Mouse (Mus musculus) embryonic facial prominence, embryonic 12.5 days (tissue): ENCODE data around the gene Ephb2. TPM values are rescaled to one million over a fixed set of nuclear protein-coding genes. Genes with fewer than 3 reads are reported as not detected.
A peak's percentile ranks its signal among the peaks of the same experiment; 100 is the strongest.

Experiments
- ATAC-seq: fragments of 200-750 bp; cut with Nextera tagmentation; 2 replicates; pipeline ENCODE4 v1.8.0; 2017; ENCODE audit not compliant: insufficient number of reproducible peaks, insufficient read depth, low FRiP score, low TSS enrichment
- H3K27ac ChIP-seq: fragments of 300-500 bp; sonication (generic); 2 replicates; pipeline ENCODE4 v1.5.1; 2016; ENCODE audit warnings: mild to moderate bottlenecking
- H3K27me3 ChIP-seq: fragments of 300-500 bp; sonication (generic); 2 replicates; pipeline ENCODE4 v1.6.1; 2016; ENCODE audit warnings: mild to moderate bottlenecking, moderate library complexity
- H3K36me3 ChIP-seq: fragments of 300-500 bp; sonication (generic); 2 replicates; pipeline ENCODE4 v1.6.1; 2016; ENCODE audit warnings: mild to moderate bottlenecking
- H3K4me1 ChIP-seq: fragments of 300-500 bp; sonication (generic); 2 replicates; pipeline ENCODE4 v1.6.1; 2016
- H3K4me2 ChIP-seq: fragments of 300-500 bp; sonication (generic); replicated peaks from 2 replicates; pipeline ENCODE4 v1.6.1; 2016; ENCODE audit warnings: mild to moderate bottlenecking, moderate library complexity
- H3K4me3 ChIP-seq: fragments of 300-500 bp; sonication (generic); 2 replicates; pipeline ENCODE4 v1.5.1; 2016; ENCODE audit warnings: mild to moderate bottlenecking
- H3K9ac ChIP-seq: fragments of 300-500 bp; sonication (generic); 2 replicates; pipeline ENCODE4 v1.6.1; 2016; ENCODE audit warnings: mild to moderate bottlenecking, moderate library complexity
- H3K9me3 ChIP-seq: fragments of 300-500 bp; sonication (generic); 2 replicates; pipeline ENCODE4 v1.6.1; 2016; ENCODE audit warnings: mild to moderate bottlenecking, moderate library complexity
- WGBS: fragments of 180-500 bp; shearing (Covaris S2); methylation state at CpG from one replicate; pipeline ENCODE4 v1.1.7; 2016; 5-methylcytosine and 5-hydroxymethylcytosine counted together
- polyA plus RNA-seq: library from polyadenylated mRNA; unstranded; fragments of >200 nt; fragmentation: Nextera tagmentation; extraction: Ambion mirVana; gene quantifications from 2 replicates; pipeline ENCODE4 v1.2.1, GENCODE M21; 2016

Ephb2 gene
- polyA plus RNA-seq, 1 experiment from 2014 or later = 17.1 TPM

DNA sequence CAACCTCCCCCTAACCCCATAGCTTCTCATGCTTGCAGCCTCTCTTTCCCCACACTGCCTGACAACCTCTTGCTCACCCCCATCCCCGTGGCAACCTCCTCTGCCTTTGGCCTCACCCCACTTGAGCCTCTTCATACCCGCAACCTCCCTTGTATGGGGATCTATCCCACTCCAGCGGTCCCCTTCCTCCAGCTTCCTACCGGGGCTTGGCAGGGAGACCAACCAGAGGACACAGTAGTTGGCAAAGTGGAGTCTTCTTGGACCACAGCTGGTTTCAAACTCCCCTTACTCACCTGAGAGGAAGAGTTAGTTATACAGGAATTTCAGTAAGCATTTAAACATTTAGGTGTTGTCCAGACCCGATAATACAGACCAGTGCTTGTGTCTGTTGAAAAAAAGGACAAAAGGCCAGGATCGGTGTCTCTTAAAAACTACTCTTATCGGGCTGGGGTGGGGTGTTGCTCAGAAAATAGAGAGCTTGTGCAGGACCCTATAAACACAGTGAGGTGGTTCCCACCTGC, 197.5 kb downstream of the Ephb2 start:
- WGBS = 29% methylated on average over 7 of the region's 7 CpGs
- no peak overlapping the region for H3K27ac ChIP-seq
- H3K4me2 ChIP-seq = peak overlapping the region; percentile 93

DNA sequence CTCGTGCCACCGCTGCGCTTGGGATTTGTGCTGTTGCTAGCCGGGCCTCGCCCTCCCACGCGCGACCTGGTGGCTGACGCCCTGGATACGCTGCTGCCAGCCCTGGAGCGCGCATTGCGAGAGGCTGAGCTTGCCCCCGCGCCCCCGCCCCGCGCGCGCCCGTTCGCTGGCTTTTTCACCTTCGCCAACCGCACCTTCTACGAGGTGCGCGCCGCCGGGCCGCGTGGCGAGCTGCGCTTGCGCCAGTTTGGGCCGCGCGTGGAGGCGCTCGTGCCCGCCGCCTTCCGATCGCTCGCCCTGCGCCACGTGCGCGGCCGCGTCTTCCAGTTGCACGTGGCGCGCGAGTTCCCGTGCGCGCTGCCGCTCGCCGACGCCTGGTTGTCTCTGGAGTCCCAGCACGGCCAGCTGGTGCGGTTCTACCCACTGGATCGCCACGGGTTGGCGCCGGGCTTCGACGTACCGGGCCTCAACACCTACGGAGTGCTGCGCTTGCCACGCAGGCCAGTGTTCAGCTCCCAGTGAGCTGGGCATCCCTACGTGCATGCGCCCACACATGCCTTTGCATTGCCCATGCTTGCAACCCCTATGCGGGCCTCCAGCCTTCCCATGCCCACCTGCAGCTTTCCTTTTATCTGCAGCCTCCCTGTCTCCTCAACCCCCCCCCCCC, 198.1 kb downstream of the Ephb2 start:
- Histone ChIP-seq H3K36me3 (no peaks in the 10 kb centered on the region), H3K9ac (peak overlapping the region; percentile 53), H3K9me3 (no peaks in the 10 kb centered on the region), H3K4me1 (peaks cover 17% of the 10 kb centered on the region), H3K4me2 (peak overlapping the region; percentile 93), H3K27ac (no peak overlapping the region), H3K27me3 (peaks cover 45% of the 10 kb centered on the region), H3K4me3 (peak overlapping the region; percentile 56)
- WGBS = 4% methylated on average over 71 of the region's 76 CpGs
- ATAC-seq = peak; percentile 39; the same call in 1 of the 2 replicates

More for the DNA sequence above, 197.5 kb downstream of the Ephb2 start:
- Histone ChIP-seq H3K36me3 (no peaks in the 10 kb centered on the region), H3K4me3 (peak overlapping the region; percentile 56), H3K9me3 (no peaks in the 10 kb centered on the region), H3K9ac (peak overlapping the region; percentile 53; the same call in 1 of the 2 replicates), H3K27me3 (peaks cover 42% of the 10 kb centered on the region), H3K4me1 (peaks cover 17% of the 10 kb centered on the region)
- ATAC-seq = no peak

DNA sequence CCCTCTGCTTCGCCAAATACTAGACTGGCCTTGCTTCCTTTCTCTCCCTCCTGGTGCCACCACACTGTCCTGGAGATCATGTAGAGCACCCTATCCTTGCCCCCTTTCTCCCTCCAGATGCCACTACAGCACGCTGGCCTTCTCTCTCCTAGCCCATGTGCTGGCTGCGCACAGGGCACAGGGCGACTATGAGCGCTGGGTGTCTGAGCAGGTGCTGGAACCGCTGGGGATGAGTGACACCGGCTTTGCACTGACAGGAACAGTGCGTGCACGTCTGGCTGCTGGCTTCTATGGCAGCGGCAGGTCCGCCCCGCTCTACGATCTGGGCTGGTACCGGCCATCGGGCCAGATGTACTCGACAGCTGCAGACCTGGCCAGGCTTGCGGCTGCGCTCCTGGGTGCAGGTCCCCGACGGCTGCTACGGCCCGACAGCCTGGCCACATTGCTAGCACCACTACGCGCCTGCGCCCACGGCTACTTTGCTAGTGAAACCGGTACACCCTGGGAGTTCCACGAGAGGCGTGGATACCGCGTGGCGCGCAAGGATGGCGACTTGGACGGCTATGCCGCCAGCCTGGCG, 198.7 kb downstream of the Ephb2 start:
- H3K9ac ChIP-seq = peak overlapping the region; percentile 53
- peaks cover 17% of the 10 kb centered on the region for H3K4me1 ChIP-seq
- H3K27me3 ChIP-seq = peaks cover 46% of the 10 kb centered on the region
- no peaks in the 10 kb centered on the region for H3K9me3 ChIP-seq
- peak overlapping the region; percentile 56 for H3K4me3 ChIP-seq
- no peaks in the 10 kb centered on the region for H3K36me3 ChIP-seq
- 20% methylated on average over 37 of the region's 37 CpGs for WGBS
- peak overlapping the region; percentile 93 for H3K4me2 ChIP-seq
- no peak overlapping the region for H3K27ac ChIP-seq
- ATAC-seq = no peak

DNA sequence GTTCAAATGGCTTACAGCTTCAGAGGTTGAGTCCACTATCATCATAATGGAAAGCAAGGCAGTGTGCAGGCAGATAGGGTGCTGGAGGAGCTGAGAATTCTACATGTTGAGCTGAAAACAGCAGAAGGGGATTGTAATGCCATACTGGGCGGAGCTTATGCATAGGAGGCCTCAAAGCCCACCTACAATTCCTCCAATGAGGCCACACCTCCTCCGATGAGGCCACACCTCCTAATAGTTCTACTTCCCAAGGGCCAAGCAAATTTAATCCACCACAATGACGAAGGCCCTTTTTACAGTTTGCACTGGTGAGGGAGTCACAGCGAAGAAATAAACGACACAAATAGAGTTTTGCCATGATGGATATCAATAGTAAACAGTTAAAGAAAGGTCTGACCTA, 199.3 kb downstream of the Ephb2 start:
- H3K9ac ChIP-seq = no peak overlapping the region
- H3K4me2 ChIP-seq = no peak overlapping the region
- H3K9me3 ChIP-seq = no peaks in the 10 kb centered on the region
- ATAC-seq = no peak
- 62% methylated on average over 5 of the region's 5 CpGs for WGBS
- no peak overlapping the region for H3K27ac ChIP-seq
- peaks cover 17% of the 10 kb centered on the region for H3K4me1 ChIP-seq
- peaks cover 46% of the 10 kb centered on the region for H3K27me3 ChIP-seq
- no peak overlapping the region; the same call in 1 of the 2 replicates for H3K4me3 ChIP-seq
- no peaks in the 10 kb centered on the region for H3K36me3 ChIP-seq

DNA sequence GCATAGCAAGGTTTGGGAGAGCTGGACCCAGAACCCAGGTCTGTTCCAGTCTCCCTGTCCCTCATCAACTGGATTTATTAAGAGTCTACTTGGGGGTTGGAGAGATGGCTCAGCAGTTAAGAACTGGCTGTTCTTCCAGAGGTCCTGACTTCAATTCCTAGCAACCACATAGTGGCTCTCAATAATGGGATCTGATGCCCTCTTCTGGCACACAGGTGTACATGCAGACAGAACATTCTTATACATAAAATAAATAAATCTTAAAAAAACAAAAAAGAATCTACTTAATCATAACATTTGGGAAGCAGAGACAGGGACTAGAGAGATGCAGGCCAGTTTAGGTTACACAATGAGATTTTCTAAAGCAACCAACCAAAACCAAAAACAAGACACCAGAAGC, 199.8 kb downstream of the Ephb2 start:
- Histone ChIP-seq H3K9me3 (no peaks in the 10 kb centered on the region), H3K4me3 (no peak overlapping the region), H3K27ac (no peak overlapping the region), H3K9ac (no peak overlapping the region), H3K36me3 (no peaks in the 10 kb centered on the region), H3K27me3 (peaks cover 46% of the 10 kb centered on the region), H3K4me2 (no peak overlapping the region), H3K4me1 (peaks cover 17% of the 10 kb centered on the region)
- ATAC-seq = no peak

DNA sequence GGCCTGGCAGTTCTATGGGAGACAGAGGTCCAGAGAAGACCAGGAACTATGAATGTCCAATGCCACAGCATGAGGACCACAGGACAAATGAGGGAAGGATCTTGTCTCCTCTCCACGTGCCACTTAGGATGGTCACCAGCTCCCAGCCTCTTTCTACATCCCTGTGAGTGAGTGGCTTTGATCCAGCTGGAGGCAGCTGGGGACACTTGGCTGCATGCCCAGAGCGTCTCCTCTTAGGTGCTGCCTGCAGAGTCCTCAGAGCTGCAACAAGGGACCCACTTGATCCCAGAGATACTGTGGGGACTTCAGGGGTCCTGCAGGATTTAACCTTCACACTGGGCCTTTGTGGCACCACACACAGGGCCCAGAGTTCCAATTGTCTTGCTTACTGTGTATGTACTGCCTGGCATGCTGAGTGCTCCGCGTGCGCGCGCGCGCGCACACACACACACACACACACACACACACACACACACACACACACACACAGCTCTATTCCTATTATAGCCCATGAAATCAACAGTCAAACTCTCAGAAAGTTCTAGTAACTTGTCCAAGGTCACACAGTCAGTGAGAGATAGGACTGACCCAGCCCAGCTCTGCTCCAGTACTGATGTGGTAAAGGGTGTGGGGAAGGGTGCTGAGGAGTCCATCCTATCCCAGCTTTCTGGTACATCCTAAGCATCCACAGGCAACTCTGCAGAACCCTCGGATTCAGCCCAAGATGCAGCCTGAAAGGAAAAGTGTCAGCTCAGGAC, 204.4 kb downstream of the Ephb2 start:
- Histone ChIP-seq H3K9ac (no peak overlapping the region), H3K4me3 (no peak overlapping the region), H3K27me3 (peaks cover 12% of the 10 kb centered on the region), H3K4me2 (no peak overlapping the region), H3K9me3 (no peaks in the 10 kb centered on the region), H3K4me1 (no peaks in the 10 kb centered on the region), H3K27ac (no peak overlapping the region), H3K36me3 (no peaks in the 10 kb centered on the region)
- WGBS = 90% methylated on average over 11 of the region's 11 CpGs
- ATAC-seq = no peak

DNA sequence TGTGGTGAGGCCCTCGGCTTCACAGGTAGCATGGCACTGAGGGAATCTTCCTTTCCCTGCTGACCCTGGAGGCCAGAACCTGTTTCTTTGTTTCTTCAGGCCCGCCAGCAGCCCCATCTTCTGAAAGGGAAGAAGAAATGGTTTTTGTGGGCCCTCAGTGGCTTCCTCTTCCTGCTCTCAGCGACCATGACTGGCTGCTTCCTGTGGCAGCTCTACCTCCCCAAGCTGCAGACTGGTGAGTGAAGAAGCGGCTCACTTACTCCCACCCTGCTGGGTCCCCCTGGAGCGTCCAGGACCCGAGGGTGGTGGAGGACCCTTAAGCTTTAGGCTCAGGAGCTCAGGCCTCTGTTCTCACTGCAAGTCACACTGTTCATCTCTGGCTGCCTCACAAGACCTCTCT, 209.2 kb downstream of the Ephb2 start:
- no peaks in the 10 kb centered on the region for H3K9me3 ChIP-seq
- no peak for ATAC-seq
- H3K27ac ChIP-seq = no peak overlapping the region
- H3K4me3 ChIP-seq = no peak overlapping the region
- peaks cover 7% of the 10 kb centered on the region; the same call in 1 of the 2 replicates for H3K27me3 ChIP-seq
- H3K4me1 ChIP-seq = no peaks in the 10 kb centered on the region
- no peak overlapping the region for H3K4me2 ChIP-seq
- no peak overlapping the region for H3K9ac ChIP-seq
- 70% methylated on average over 6 of the region's 6 CpGs for WGBS
- H3K36me3 ChIP-seq = no peaks in the 10 kb centered on the region

DNA sequence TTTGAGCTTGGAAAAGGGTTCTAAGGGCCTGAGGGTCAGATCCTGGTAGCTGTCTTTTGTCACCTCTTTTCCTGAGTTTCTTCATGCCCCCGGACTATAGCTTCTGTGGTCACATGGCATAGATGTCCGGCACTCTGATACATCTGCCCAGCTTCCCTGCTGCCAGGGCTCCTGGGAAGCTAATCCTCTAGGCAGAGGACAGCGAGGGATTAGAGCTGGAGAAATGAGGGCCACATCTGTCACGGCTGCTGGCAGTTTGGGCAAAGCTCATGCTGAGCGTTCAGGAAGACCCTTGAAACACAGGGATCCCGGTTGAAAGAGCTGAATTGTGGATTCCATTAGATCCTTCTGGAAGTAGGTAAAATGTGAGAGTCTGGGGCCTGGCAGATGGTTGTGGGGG, 213.4 kb downstream of the Ephb2 start, which contains the start of gene Lactbl1:
TSS of gene Lactbl1 (plus strand) at position 234 of the 400 bp plus-strand sequence.
- H3K9ac ChIP-seq = no peak within 1 kb of the TSS
- H3K4me3 ChIP-seq = no peak within 1 kb of the TSS
- whole genome bisulfite sequencing = 40% methylated on average over 6 of the region's 6 CpGs
- H3K27me3 ChIP-seq = peaks cover 7% of the 10 kb centered on the region; the same call in 1 of the 2 replicates
- ATAC-seq = no peak
- no peak within 1 kb of the TSS for H3K4me2 ChIP-seq
- H3K27ac ChIP-seq = no peak within 1 kb of the TSS
- H3K4me1 ChIP-seq = no peaks in the 10 kb centered on the region
- no peaks in the 10 kb centered on the region for H3K36me3 ChIP-seq
- no peaks in the 10 kb centered on the region for H3K9me3 ChIP-seq

DNA sequence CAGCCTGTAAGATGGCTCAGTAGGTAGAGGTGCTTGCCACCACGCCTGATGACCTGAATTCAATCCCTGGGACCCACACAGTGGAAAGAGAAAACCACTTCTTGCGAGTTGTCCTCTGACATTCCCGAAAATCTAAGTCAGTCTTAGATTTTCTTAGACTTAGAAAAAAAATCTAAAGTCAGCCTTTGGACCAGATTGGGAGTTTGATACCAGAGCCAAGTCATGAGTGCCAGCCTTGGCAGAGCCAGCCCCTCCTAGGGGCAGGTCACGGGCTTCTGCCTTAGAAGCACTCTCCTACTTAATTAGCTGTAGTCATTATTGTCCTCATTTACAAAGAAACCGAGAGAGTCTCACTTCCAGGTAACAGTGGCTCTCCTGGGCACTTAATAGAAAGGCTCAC, 213.8 kb downstream of the Ephb2 start:
- WGBS = 54% methylated on average over 5 of the region's 5 CpGs
- Histone ChIP-seq H3K9ac (no peak overlapping the region), H3K9me3 (no peaks in the 10 kb centered on the region), H3K27ac (no peak overlapping the region), H3K27me3 (peaks cover 7% of the 10 kb centered on the region; the same call in 1 of the 2 replicates), H3K36me3 (no peaks in the 10 kb centered on the region), H3K4me1 (no peaks in the 10 kb centered on the region), H3K4me3 (no peak overlapping the region), H3K4me2 (no peak overlapping the region)
- ATAC-seq = no peak

DNA sequence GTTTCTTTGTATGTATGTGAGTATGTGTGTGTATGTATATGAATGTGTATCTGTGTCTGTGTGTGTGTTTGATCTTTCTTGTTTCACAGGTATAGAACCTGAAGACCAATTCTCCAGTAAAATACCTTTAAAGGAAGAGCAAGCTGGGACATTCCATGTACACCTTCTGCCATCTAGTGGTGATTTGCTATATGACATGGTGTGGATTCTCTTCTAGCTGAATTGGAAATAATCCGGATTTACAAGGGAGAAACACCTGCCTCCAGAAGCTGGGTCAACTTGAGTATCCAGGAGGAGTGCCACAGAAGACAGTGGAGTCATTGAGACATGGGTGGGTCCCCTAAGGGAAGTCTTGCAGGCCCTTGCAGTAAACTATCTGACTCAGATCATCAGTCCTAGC, 214.5 kb downstream of the Ephb2 start:
- Histone ChIP-seq H3K9me3 (no peaks in the 10 kb centered on the region), H3K27ac (no peak overlapping the region), H3K36me3 (no peaks in the 10 kb centered on the region), H3K9ac (no peak overlapping the region), H3K4me2 (no peak overlapping the region), H3K27me3 (0 out of 2 replicates have a peak, but pooled peaks cover 7% of the 10 kb centered on the region), H3K4me1 (no peaks in the 10 kb centered on the region), H3K4me3 (no peak overlapping the region)
- no peak for ATAC-seq
- 0% methylated on average over 1 of the region's 1 CpGs for WGBS

DNA sequence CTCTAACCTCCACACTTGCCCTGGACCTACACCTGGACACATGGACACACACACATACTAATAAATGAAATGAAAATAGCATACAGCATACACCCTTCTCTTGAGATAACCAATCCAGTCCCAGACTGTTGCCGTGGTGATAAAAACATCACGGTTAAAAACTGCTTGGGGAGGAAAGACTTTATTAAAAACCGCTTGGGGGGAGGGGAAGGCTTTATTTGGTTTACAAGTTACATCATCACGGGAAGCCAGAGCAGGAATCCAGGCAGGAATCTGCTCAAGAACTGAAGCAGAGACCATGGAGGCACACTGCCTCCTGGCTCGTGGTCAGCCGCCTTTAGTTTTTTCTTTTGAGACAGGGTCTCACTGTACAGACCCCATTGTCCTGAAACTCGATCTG, 222.1 kb downstream of the Ephb2 start:
- Histone ChIP-seq H3K4me3 (no peak overlapping the region), H3K9ac (no peak overlapping the region), H3K27me3 (no peaks in the 10 kb centered on the region), H3K36me3 (no peaks in the 10 kb centered on the region), H3K4me2 (no peak overlapping the region), H3K9me3 (no peaks in the 10 kb centered on the region), H3K4me1 (no peaks in the 10 kb centered on the region), H3K27ac (no peak overlapping the region)
- WGBS = 52% methylated on average over 7 of the region's 7 CpGs
- no peak for ATAC-seq
